Mouse (Mus musculus) right cerebral cortex, postnatal 10 days (tissue): Measurements from ENCODE around the gene Lcn4.

ENCODE experiments used
- DNase-seq, 2 experiments: peaks; one replicate each; pipeline ENCODE4 v3.0.0; 2021; ENCODE audit warnings: low spot score in 2 of 2

Lcn4 gene

GRCm38 (mm10) chr2:26634629-26635488 lies 36.2 kb downstream of the Lcn4 start:
- no peak for DNase-seq

GRCm38 (mm10) chr2:26633953-26634530 lies 37.0 kb downstream of the Lcn4 start:
- DNase-seq, result no peak

GRCm38 (mm10) chr2:26632541-26633395 lies 38.3 kb downstream of the Lcn4 start:
- no peak for DNase-seq

- peak in 1 of 2 experiments; percentile 49 for DNase-seq
These were observed 42.2 kb downstream of the Lcn4 start for GRCm38 (mm10) chr2:26628792-26629437.

GRCm38 (mm10) chr2:26627921-26628739 lies 43.0 kb downstream of the Lcn4 start, which contains the start of gene Fam69b:
Gene Fam69b, plus strand, starts transcription at chr2:26628457.
- DNase-seq, result peak; percentile 94 to 95

GRCm38 (mm10) chr2:26626081-26626480 lies 45.0 kb downstream of the Lcn4 start:
- no peak for DNase-seq

- DNase-seq, result no peak
These were observed 45.7 kb downstream of the Lcn4 start for GRCm38 (mm10) chr2:26625419-26625818.

- no peak for DNase-seq
These were observed 48.1 kb downstream of the Lcn4 start for GRCm38 (mm10) chr2:26622984-26623383.

- no peak for DNase-seq
These were observed 49.8 kb downstream of the Lcn4 start for GRCm38 (mm10) chr2:26621246-26621645.

GRCm38 (mm10) chr2:26617928-26618327 lies 53.2 kb downstream of the Lcn4 start:
- no peak for DNase-seq
